Mouse (Mus musculus) small intestine, adult 2 months (tissue): ENCODE measurements at regions not wholly inside any gene's neighbourhood (a gene's known extent, or its start where the extent isn't known, plus 50 kb on each side); places are given as distances from the start of the nearest gene placed in this dataset.

Experiments
- CTCF ChIP-seq: fragments of 200-500 bp; IDR thresholded peaks from 2 replicates; pipeline ENCODE4 v1.5.1; 2012; ENCODE audit warnings: low read depth, mild to moderate bottlenecking, control low read depth, inconsistent platforms, low read length, moderate library complexity, mixed read lengths; ENCODE audit not compliant: insufficient replicate concordance, insufficient read length; ENCODE audit errors: extremely low read depth
- POLR2A ChIP-seq: fragments of 200-500 bp; IDR thresholded peaks from 2 replicates; pipeline ENCODE4 v1.6.1; 2012; ENCODE audit warnings: low read depth, mild to moderate bottlenecking, control low read depth, inconsistent platforms, low read length, moderate library complexity

DNA sequence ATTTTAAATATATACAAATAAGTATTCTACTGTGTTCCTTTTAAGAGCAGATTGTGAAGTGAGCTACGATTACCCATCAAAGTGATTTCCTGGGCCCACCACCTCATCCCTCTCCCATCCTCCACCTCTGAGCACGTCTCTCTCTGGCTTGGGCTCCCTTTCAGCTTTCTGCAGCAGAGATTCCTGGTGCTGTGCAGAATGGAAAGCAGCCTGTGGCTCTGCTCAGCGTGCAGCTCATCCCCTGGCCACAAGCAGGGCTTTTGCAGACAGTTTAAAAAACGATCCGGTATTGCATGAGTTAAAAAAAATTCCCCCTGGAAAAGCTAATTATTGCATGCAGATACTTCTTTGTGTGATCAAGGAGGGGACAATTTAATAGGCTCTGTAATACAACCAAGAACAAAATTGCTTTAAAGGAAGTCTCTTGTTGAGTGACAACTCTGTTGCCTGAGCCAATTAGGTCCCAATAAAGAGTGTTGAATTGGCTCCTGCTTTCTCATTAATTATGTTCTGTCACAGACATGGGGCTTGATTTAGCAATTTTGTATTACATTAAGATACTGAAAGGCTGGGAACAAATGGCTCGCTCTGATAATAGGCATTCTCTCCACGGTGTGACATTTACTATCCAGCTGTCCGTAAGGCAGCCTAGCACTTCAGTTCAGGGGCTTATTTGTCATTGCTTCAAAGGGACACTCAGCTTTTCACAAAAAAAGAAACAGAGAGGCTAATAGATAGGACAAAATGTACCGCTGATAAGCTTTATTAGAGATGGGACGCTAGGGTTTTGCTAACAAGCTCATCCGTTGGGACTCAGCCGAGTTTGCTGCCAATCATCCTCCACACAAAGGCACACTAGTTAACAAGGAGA, 345.9 kb upstream of the G2e3 start:
- TF ChIP-seq CTCF (no peak), POLR2A (no peak)
